ENCODE assay signal across 22 mouse cellular contexts in the genomic region with DNA sequence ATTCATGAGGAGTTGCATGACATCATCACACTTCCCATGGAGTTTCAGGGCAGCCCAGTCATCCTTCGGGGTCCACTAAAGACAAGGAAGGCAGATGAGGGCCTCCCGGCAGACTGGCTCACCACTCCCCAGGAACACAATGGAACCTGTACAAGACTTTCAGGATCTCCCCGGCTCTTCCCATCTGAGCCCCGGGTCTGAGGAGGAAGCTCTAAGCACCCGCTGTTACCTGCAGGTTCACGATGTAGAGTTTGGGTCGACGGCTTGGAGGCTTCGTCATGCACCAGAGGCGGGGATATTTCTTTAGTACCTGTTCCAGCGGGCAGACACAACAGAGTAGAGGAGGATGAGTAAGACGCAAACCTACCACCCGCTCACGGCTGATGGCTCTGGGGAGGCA. TPM values are rescaled to one million over a fixed set of nuclear protein-coding genes. Genes with fewer than 3 reads are reported as not detected.
DNase-seq lines count a peak whose midpoint lies in the region; ATAC-seq and TF ChIP-seq lines count a peak whose summit lies in the region.
"Had no signal": no experiment of that assay in that cellular context is flagged by ENCODE, and none has a peak within 500 bp of the region (broad histone marks: within the 10 kb centered on the region; RNA-seq: fewer than 3 reads in every experiment).

No protein-coding gene starts in this region.

- H3K36me3 ChIP-seq in midbrain, embryonic 11.5 days (ENCODE audit: control insufficient read depth, insufficient read depth, low read length), result peaks cover 20% of the 10 kb centered on the region
- H3K36me3 ChIP-seq in midbrain, embryonic 14.5 days (ENCODE audit: control insufficient read depth, insufficient read depth, low read length), result peaks cover 52% of the 10 kb centered on the region
- H3K36me3 ChIP-seq in ES-Bruce4 (ENCODE audit: control insufficient read depth, insufficient read depth, low read length, poor library complexity, severe bottlenecking) (no peaks in the 10 kb centered on the region), G1E (replicated peaks) (peaks cover 82% of the 10 kb centered on the region)

- H3K27ac ChIP-seq in midbrain, embryonic 11.5 days (ENCODE audit: low read depth, low read length), result no peak overlapping the region
- H3K27ac ChIP-seq in midbrain, embryonic 14.5 days (replicated peaks; ENCODE audit: low read depth, low read length), result no peak overlapping the region
- H3K27ac ChIP-seq in ES-Bruce4 (ENCODE audit: insufficient read depth, low read length), result 0 out of 2 replicates have a peak overlapping the region, but pooled peaks have one; percentile 9
- H3K27ac ChIP-seq: embryonic facial prominence, embryonic 13.5 days; forebrain, embryonic 13.5 days; heart, embryonic 13.5 days; hindbrain, embryonic 14.5 days; intestine, embryonic 15.5 days had no signal

- no peak for ATAC-seq in midbrain, embryonic 11.5 days (ENCODE audit: low FRiP score)
- ATAC-seq in midbrain, embryonic 14.5 days (ENCODE audit: low FRiP score, low TSS enrichment), result no peak
- no peak for ATAC-seq in G1E (ENCODE audit: extremely low read depth, insufficient number of reproducible peaks, low FRiP score, poor library complexity, severe bottlenecking)
- no peak for ATAC-seq in erythroblast, adult 5-6 weeks (replicated peaks; ENCODE audit: low FRiP score, poor library complexity, severe bottlenecking)
- ATAC-seq: forebrain, embryonic 13.5 days; forebrain, postnatal 0 days; intestine, embryonic 15.5 days had no signal

- no peak for TF ChIP-seq POLR2A in ES-Bruce4 (IDR thresholded peaks at IDR 0.05; ENCODE audit: insufficient read depth, low read length)

- no peak overlapping the region for H3K4me2 ChIP-seq in midbrain, embryonic 11.5 days
- H3K4me2 ChIP-seq in midbrain, embryonic 14.5 days (ENCODE audit: low read length), result no peak overlapping the region
- H3K4me2 ChIP-seq: embryonic facial prominence, embryonic 13.5 days; forebrain, embryonic 13.5 days; heart, embryonic 13.5 days; hindbrain, embryonic 14.5 days; intestine, embryonic 15.5 days had no signal

- no peak for TF ChIP-seq CTCF in ES-Bruce4 (IDR thresholded peaks at IDR 0.05; ENCODE audit: low read depth, low read length)
- no peak for TF ChIP-seq CTCF in G1E (IDR thresholded peaks at IDR 0.05; ENCODE audit: low read depth, low read length)

- DNase-seq in cerebellum, adult 9-11 months, result peak; percentile 46
- no peak for DNase-seq in cerebellum, postnatal 25 days
- DNase-seq in midbrain, embryonic 11.5 days (ENCODE audit: low spot score, missing footprints), result peak; percentile 28
- DNase-seq in midbrain, embryonic 14.5 days, result no peak
- no peak for DNase-seq in G1E (ENCODE audit: low spot score)
- DNase-seq: adrenal gland, adult 8-10 months; adrenal gland, postnatal 36 days; cerebellum, adult 11 months; cerebellum, postnatal 36 days; forebrain, postnatal 0 days; gastrocnemius, postnatal 25 days; heart, postnatal 4 days; kidney, adult 18-20 months had no signal

- no peak overlapping the region for H3K9ac ChIP-seq in midbrain, embryonic 11.5 days (ENCODE audit: low read length)
- no peak overlapping the region for H3K9ac ChIP-seq in midbrain, embryonic 14.5 days (replicated peaks; ENCODE audit: low read length)
- peak overlapping the region; percentile 43 for H3K9ac ChIP-seq in ES-Bruce4 (ENCODE audit: low read depth, poor library complexity, severe bottlenecking)
- H3K9ac ChIP-seq: embryonic facial prominence, embryonic 13.5 days; forebrain, embryonic 13.5 days; forebrain, postnatal 0 days; heart, embryonic 13.5 days; hindbrain, embryonic 14.5 days; intestine, embryonic 15.5 days had no signal

- TF ChIP-seq EP300 in ES-Bruce4 (IDR thresholded peaks at IDR 0.05; ENCODE audit: insufficient read depth, low read depth, low read length), result no peak

- 95% methylated on average over 14 of the region's 14 CpGs for WGBS in midbrain, embryonic 11.5 days
- 95% methylated on average over 14 of the region's 14 CpGs for WGBS in midbrain, embryonic 14.5 days

- H3K27me3 ChIP-seq in midbrain, embryonic 11.5 days (ENCODE audit: control insufficient read depth, insufficient read depth, low read length), result no peaks in the 10 kb centered on the region
- no peaks in the 10 kb centered on the region for H3K27me3 ChIP-seq in midbrain, embryonic 14.5 days (ENCODE audit: control insufficient read depth, insufficient read depth, low read length)
- H3K27me3 ChIP-seq in ES-Bruce4 (ENCODE audit: control insufficient read depth, insufficient read depth, low read length, poor library complexity, severe bottlenecking) (no peaks in the 10 kb centered on the region), G1E (ENCODE audit: insufficient read depth, low read length) (no peaks in the 10 kb centered on the region)
- H3K27me3 ChIP-seq: embryonic facial prominence, embryonic 13.5 days; forebrain, embryonic 13.5 days; heart, embryonic 13.5 days; intestine, embryonic 15.5 days had no signal

- H3K4me3 ChIP-seq in midbrain, embryonic 11.5 days (ENCODE audit: low read depth, low read length), result no peak overlapping the region
- H3K4me3 ChIP-seq in midbrain, embryonic 14.5 days (replicated peaks; ENCODE audit: low read depth, low read length), result no peak overlapping the region
- H3K4me3 ChIP-seq in ES-Bruce4 (ENCODE audit: low read depth, low read length) (peak overlapping the region; percentile 35), G1E (ENCODE audit: low read depth, low read length) (peak overlapping the region; percentile 24; the same call in 1 of the 2 replicates)
- H3K4me3 ChIP-seq: embryonic facial prominence, embryonic 13.5 days; forebrain, embryonic 13.5 days; heart, embryonic 13.5 days; intestine, embryonic 15.5 days had no signal

- no peaks in the 10 kb centered on the region for H3K9me3 ChIP-seq in midbrain, embryonic 11.5 days (ENCODE audit: control insufficient read depth, low read length)
- no peaks in the 10 kb centered on the region for H3K9me3 ChIP-seq in midbrain, embryonic 14.5 days (ENCODE audit: control insufficient read depth, low read length)
- H3K9me3 ChIP-seq in ES-Bruce4 (replicated peaks; ENCODE audit: control insufficient read depth, insufficient read depth, low read length, poor library complexity, severe bottlenecking) (no peaks in the 10 kb centered on the region), G1E (replicated peaks) (peaks cover 4% of the 10 kb centered on the region; the same call in 1 of the 2 replicates)
- H3K9me3 ChIP-seq: embryonic facial prominence, embryonic 13.5 days; forebrain, embryonic 13.5 days; heart, embryonic 13.5 days; intestine, embryonic 15.5 days had no signal

- peaks cover 16% of the 10 kb centered on the region for H3K4me1 ChIP-seq in midbrain, embryonic 11.5 days (ENCODE audit: control insufficient read depth, insufficient read depth, low read length)
- peaks cover 17% of the 10 kb centered on the region for H3K4me1 ChIP-seq in midbrain, embryonic 14.5 days (ENCODE audit: control insufficient read depth, insufficient read depth, low read length)
- H3K4me1 ChIP-seq in ES-Bruce4 (ENCODE audit: control insufficient read depth, insufficient read depth, low read length) (peaks cover 4% of the 10 kb centered on the region), G1E (ENCODE audit: insufficient read depth, low read depth, low read length) (peaks cover 76% of the 10 kb centered on the region)

RNA-seq across cellular contexts. Expression of gene Pcyt2, which starts 2.5 kb away (rescaled TPM):
- polyA plus RNA-seq in midbrain, embryonic 11.5 days (2014; fragmentation: Nextera tagmentation; extraction: Ambion mirVana), result 89.4 and 101 TPM in 2 replicates
- 148 and 181 TPM in 2 replicates for polyA plus RNA-seq in midbrain, embryonic 14.5 days (2014; fragmentation: Nextera tagmentation; extraction: Ambion mirVana)
- polyA plus RNA-seq in ES-Bruce4 (2011; ENCODE audit: insufficient read depth, insufficient read length, low read depth, missing spikeins) (37.0 and 39.6 TPM in 2 replicates), G1E (2012) (129 and 146 TPM in 2 replicates)
- total RNA-seq in G1E (2014; fragmentation: Nextera tagmentation) (29.0 and 43.1 TPM in 2 replicates), G1E (2017) (102 and 119 TPM in 2 replicates)
- 7.7 and 20.7 TPM in 2 replicates for total RNA-seq in erythroblast, adult 5-6 weeks (2015; ENCODE audit: low replicate concordance)
- 19.8 and 39.8 TPM in 2 replicates for total RNA-seq in erythroblast, adult 5-6 weeks (2017; ENCODE audit: low replicate concordance)

RNA-seq across cellular contexts. Expression of gene Sirt7, which starts 4.8 kb away (rescaled TPM):
- polyA plus RNA-seq in midbrain, embryonic 11.5 days (2014; fragmentation: Nextera tagmentation; extraction: Ambion mirVana), result 29.5 and 33.2 TPM in 2 replicates
- 38.4 and 39.5 TPM in 2 replicates for polyA plus RNA-seq in midbrain, embryonic 14.5 days (2014; fragmentation: Nextera tagmentation; extraction: Ambion mirVana)
- polyA plus RNA-seq in ES-Bruce4 (2011; ENCODE audit: insufficient read depth, insufficient read length, low read depth, missing spikeins) (10.8 and 11.1 TPM in 2 replicates), G1E (2012) (169 and 256 TPM in 2 replicates)
- total RNA-seq in G1E (2014; fragmentation: Nextera tagmentation) (28.9 and 35.3 TPM in 2 replicates), G1E (2017) (74.5 and 96.2 TPM in 2 replicates)
- total RNA-seq in erythroblast, adult 5-6 weeks (2015; ENCODE audit: low replicate concordance), result 21.9 and 26.1 TPM in 2 replicates
- total RNA-seq in erythroblast, adult 5-6 weeks (2017; ENCODE audit: low replicate concordance), result 48.8 and 52.1 TPM in 2 replicates

RNA-seq across cellular contexts. Expression of gene Npb, which starts 11.9 kb away (rescaled TPM):
- 0.38 TPM in 1 of 2 replicates, not detected in the other for polyA plus RNA-seq in midbrain, embryonic 11.5 days (2014; fragmentation: Nextera tagmentation; extraction: Ambion mirVana)
- polyA plus RNA-seq in midbrain, embryonic 14.5 days (2014; fragmentation: Nextera tagmentation; extraction: Ambion mirVana), result 0.77 and 0.82 TPM in 2 replicates
- polyA plus RNA-seq in ES-Bruce4 (2011; ENCODE audit: insufficient read depth, insufficient read length, low read depth, missing spikeins) (not detected in 2 replicates), G1E (2012) (3.2 and 3.8 TPM in 2 replicates)
- total RNA-seq in G1E (2014; fragmentation: Nextera tagmentation) (1.9 and 2.6 TPM in 2 replicates), G1E (2017) (0.58 TPM in 1 of 2 replicates, not detected in the other)
- total RNA-seq in erythroblast, adult 5-6 weeks (2015; ENCODE audit: low replicate concordance), result not detected in 2 replicates
- not detected in 2 replicates for total RNA-seq in erythroblast, adult 5-6 weeks (2017; ENCODE audit: low replicate concordance)
- total RNA-seq: forebrain, postnatal 0 days; gastrocnemius, adult 18-20 months; gastrocnemius, postnatal 25 days; granulocyte monocyte progenitor cell, adult 5-6 weeks had no signal
- polyA plus RNA-seq: forebrain, embryonic 13.5 days had no signal

RNA-seq across cellular contexts. Expression of gene Mafg, which starts 13.2 kb away (rescaled TPM):
- polyA plus RNA-seq in midbrain, embryonic 11.5 days (2014; fragmentation: Nextera tagmentation; extraction: Ambion mirVana), result 18.0 and 19.7 TPM in 2 replicates
- 37.4 and 42.5 TPM in 2 replicates for polyA plus RNA-seq in midbrain, embryonic 14.5 days (2014; fragmentation: Nextera tagmentation; extraction: Ambion mirVana)
- 48.0 and 53.0 TPM in 2 replicates for polyA plus RNA-seq in ES-Bruce4 (2011; ENCODE audit: insufficient read depth, insufficient read length, low read depth, missing spikeins)
- total RNA-seq in G1E (2014; fragmentation: Nextera tagmentation), result 16.3 and 17.5 TPM in 2 replicates
- total RNA-seq in G1E (2017), result 18.9 and 21.9 TPM in 2 replicates
- polyA plus RNA-seq in G1E (2012), result 29.2 and 38.9 TPM in 2 replicates
- 65.3 and 78.0 TPM in 2 replicates for total RNA-seq in erythroblast, adult 5-6 weeks (2015; ENCODE audit: low replicate concordance)
- 137 and 154 TPM in 2 replicates for total RNA-seq in erythroblast, adult 5-6 weeks (2017; ENCODE audit: low replicate concordance)

RNA-seq across cellular contexts. Expression of gene Anapc11, which starts 22.0 kb away (rescaled TPM):
- 178 and 204 TPM in 2 replicates for polyA plus RNA-seq in midbrain, embryonic 11.5 days (2014; fragmentation: Nextera tagmentation; extraction: Ambion mirVana)
- polyA plus RNA-seq in midbrain, embryonic 14.5 days (2014; fragmentation: Nextera tagmentation; extraction: Ambion mirVana), result 210 and 266 TPM in 2 replicates
- polyA plus RNA-seq in ES-Bruce4 (2011; ENCODE audit: insufficient read depth, insufficient read length, low read depth, missing spikeins) (84.0 and 100 TPM in 2 replicates), G1E (2012) (176 and 212 TPM in 2 replicates)
- total RNA-seq in G1E (2014; fragmentation: Nextera tagmentation) (83.1 and 83.8 TPM in 2 replicates), G1E (2017) (62.3 and 69.3 TPM in 2 replicates)
- 15.0 and 16.9 TPM in 2 replicates for total RNA-seq in erythroblast, adult 5-6 weeks (2015; ENCODE audit: low replicate concordance)
- total RNA-seq in erythroblast, adult 5-6 weeks (2017; ENCODE audit: low replicate concordance), result 0.56 and 6.5 TPM in 2 replicates

Comparison
In these comparisons a context has a peak if more than half of its experiments do, and no peak if none do; other contexts are left out.
1. DNase-seq: peak in cerebellum, adult 9-11 months (single experiment) and midbrain, embryonic 11.5 days (single experiment); none in cerebellum, postnatal 25 days (0 of 2), midbrain, embryonic 14.5 days (single experiment) and G1E (single experiment).
2. H3K4me3 ChIP-seq: peak in ES-Bruce4 (single experiment) and G1E (single experiment); none in midbrain, embryonic 11.5 days (single experiment) and midbrain, embryonic 14.5 days (single experiment).